Mouse (Mus musculus) lung, adult 2 months (tissue): Measurements from ENCODE around the gene C2cd3.

ENCODE experiments used
- CTCF ChIP-seq: fragments of 200-500 bp; IDR thresholded peaks from 2 replicates; pipeline ENCODE4 v1.5.1; 2011; ENCODE audit warnings: mild to moderate bottlenecking, low read length, control low read depth; ENCODE audit not compliant: insufficient read depth
- POLR2A ChIP-seq: fragments of 200-500 bp; IDR thresholded peaks from 2 replicates; pipeline ENCODE4 v1.6.1; 2011; ENCODE audit warnings: low read depth, mild to moderate bottlenecking, control low read depth, low read length, borderline replicate concordance; ENCODE audit errors: extremely low read depth

GRCm38 (mm10) chr7:100381161-100381560, 9.1 kb downstream of the C2cd3 start:
- TF ChIP-seq CTCF (no peak), POLR2A (no peak)
